Mouse (Mus musculus) bone marrow, adult 2 months (tissue): ENCODE data around the gene Nfe2.

ENCODE experiments used
- CTCF ChIP-seq: fragments of 200-500 bp; IDR thresholded peaks from 2 replicates; pipeline ENCODE4 v1.5.1; 2011; ENCODE audit warnings: low read length, control low read depth; ENCODE audit not compliant: control insufficient read depth, insufficient read depth
- POLR2A ChIP-seq: fragments of 200-500 bp; IDR thresholded peaks from 2 replicates; pipeline ENCODE4 v1.6.1; 2011; ENCODE audit warnings: low read depth, mild to moderate bottlenecking, control low read depth, low read length, borderline replicate concordance; ENCODE audit not compliant: control insufficient read depth

GRCm38 (mm10) chr15:103252660-103253059 lies 5.5 kb downstream of the Nfe2 start:
- TF ChIP-seq CTCF (no peak), POLR2A (no peak)
